Mouse (Mus musculus): ENCODE measurements around the gene Irgq. TPM values are rescaled to one million over a fixed set of nuclear protein-coding genes. Genes with fewer than 3 reads are reported as not detected.
A peak's percentile ranks its signal among the peaks of the same experiment; 100 is the strongest.

Irgq gene
- polyA plus RNA-seq, 1 experiment from 2014 or later: 6.0 TPM

DNA sequence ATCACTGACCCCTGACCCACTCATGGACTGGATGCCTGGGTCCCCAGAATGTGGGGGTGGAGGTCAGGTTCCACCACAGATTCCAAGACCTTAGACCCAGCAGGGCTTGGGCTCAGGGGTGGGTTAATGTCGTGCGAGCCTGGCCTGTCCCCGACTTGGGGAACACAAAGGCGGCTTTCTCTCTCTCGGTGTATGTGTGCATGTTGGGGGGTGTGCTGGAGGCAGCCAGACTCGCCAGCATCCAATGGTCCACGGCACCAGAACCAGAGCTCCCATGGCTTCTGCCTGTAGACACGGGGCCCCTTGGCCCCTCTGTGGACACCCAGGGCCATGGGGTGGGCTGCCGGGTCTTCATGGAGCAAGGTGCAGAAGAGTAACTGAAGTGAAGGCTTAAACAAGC is 45.0 kb upstream of the Irgq start:
- Histone ChIP-seq H3K9me3 (replicated peaks; ENCODE audit: low read length) (no peaks in the 10 kb centered on the region), H3K4me2 (ENCODE audit: low read length) (no peak overlapping the region), H3K9ac (ENCODE audit: low read depth, low read length) (no peak overlapping the region), H3K36me3 (ENCODE audit: insufficient read depth, low read length) (no peaks in the 10 kb centered on the region), H3K27ac (no peak overlapping the region), H3K27me3 (ENCODE audit: insufficient read depth, low read length) (no peaks in the 10 kb centered on the region), H3K4me1 (replicated peaks; ENCODE audit: insufficient read depth, low read length) (0 out of 2 replicates have a peak, but pooled peaks cover 4% of the 10 kb centered on the region), H3K4me3 (replicated peaks; ENCODE audit: low read depth, low read length) (no peak overlapping the region)
- DNase-seq (ENCODE audit: low spot score) (no peak), ATAC-seq (replicated peaks; ENCODE audit: low FRiP score, low read depth) (no peak)
- TF ChIP-seq CTCF (IDR thresholded peaks at IDR 0.05; ENCODE audit: low read depth): no peak
- WGBS: 81% methylated on average over 9 of the region's 9 CpGs

DNA sequence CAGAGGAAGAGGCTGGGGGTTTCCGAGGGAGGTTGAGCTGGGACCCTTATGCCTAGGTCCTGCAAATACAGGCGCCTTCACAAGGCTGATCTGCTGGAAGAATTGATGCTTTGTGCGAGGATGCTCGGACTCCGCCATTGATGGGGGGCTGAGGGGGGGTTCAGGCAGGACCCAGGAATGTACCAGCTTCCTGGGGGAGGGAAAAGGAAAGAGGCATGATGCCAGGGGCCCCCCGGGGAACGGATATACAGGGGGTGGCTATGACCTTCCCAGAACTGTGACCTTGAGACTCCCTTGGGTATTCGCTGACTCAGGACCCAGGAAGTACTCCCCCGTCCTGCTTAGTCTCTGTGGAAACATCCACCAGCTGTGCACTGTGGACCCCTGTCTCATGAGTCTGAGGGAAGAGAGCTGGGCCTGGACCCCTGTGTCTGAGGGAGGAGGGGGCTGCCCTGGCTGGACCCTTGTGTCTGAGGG is 43.8 kb upstream of the Irgq start:
- Histone ChIP-seq H3K36me3 (ENCODE audit: insufficient read depth, low read length) (no peaks in the 10 kb centered on the region), H3K4me3 (replicated peaks; ENCODE audit: low read depth, low read length) (no peak overlapping the region), H3K27ac (peak overlapping the region; percentile 16; the same call in 1 of the 2 replicates), H3K4me1 (replicated peaks; ENCODE audit: insufficient read depth, low read length) (no peaks in the 10 kb centered on the region), H3K27me3 (ENCODE audit: insufficient read depth, low read length) (no peaks in the 10 kb centered on the region), H3K4me2 (ENCODE audit: low read length) (no peak overlapping the region), H3K9ac (ENCODE audit: low read depth, low read length) (no peak overlapping the region), H3K9me3 (replicated peaks; ENCODE audit: low read length) (no peaks in the 10 kb centered on the region)
- no peak for TF ChIP-seq CTCF (IDR thresholded peaks at IDR 0.05; ENCODE audit: low read depth)
- ATAC-seq (replicated peaks; ENCODE audit: low FRiP score, low read depth) (no peak), DNase-seq (ENCODE audit: low spot score) (no peak)
- 28% methylated on average over 9 of the region's 9 CpGs for WGBS

DNA sequence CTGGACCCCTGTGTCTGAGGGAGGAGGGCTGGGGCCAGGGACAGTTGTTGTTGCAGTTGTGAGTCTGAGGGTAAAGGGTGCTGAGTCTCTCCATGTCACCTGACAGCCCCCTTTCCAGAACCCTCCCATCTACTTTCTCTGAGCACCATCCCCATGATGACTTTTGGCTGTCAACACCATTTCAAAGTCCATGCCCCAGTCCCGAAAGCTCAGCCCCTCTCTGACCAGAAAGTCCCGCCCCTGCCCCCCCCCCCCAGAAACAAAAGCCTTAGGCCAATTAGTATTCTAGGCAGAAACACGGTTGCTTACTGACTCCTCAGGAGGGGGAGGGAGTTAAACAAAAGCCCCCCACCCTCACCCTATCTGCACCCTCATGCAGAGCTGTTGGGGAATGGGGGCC is 43.1 kb upstream of the Irgq start:
- H3K27ac ChIP-seq: no peak overlapping the region
- H3K9ac ChIP-seq (ENCODE audit: low read depth, low read length): no peak overlapping the region
- ATAC-seq (replicated peaks; ENCODE audit: low FRiP score, low read depth) (no peak; the same call in 1 of the 2 replicates), DNase-seq (ENCODE audit: low spot score) (no peak)
- H3K9me3 ChIP-seq (replicated peaks; ENCODE audit: low read length): no peaks in the 10 kb centered on the region
- no peak overlapping the region for H3K4me2 ChIP-seq (ENCODE audit: low read length)
- WGBS: 43% methylated on average over 3 of the region's 3 CpGs
- no peaks in the 10 kb centered on the region for H3K4me1 ChIP-seq (replicated peaks; ENCODE audit: insufficient read depth, low read length)
- no peaks in the 10 kb centered on the region for H3K36me3 ChIP-seq (ENCODE audit: insufficient read depth, low read length)
- no peak overlapping the region for H3K4me3 ChIP-seq (replicated peaks; ENCODE audit: low read depth, low read length)
- no peak for TF ChIP-seq CTCF (IDR thresholded peaks at IDR 0.05; ENCODE audit: low read depth)
- H3K27me3 ChIP-seq (ENCODE audit: insufficient read depth, low read length): no peaks in the 10 kb centered on the region

DNA sequence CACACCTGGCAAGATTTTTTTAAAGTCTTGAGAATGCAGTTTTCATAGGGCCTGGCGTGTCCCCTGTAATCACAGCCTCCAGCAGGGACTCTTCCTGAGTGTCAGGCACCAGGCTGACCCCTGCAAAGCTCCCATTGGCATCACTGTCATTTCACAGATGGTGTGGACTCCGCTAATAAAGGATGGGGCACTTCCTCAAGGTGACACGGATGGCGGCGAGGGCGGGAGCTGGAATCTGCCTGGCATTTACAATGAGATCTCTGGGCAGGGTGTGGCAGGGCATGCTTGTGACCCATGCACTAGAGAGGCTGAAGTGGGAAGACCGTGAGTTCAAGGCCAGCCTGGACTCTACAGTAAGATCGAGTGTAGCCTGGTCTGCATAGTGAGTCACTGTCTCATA is 42.2 kb upstream of the Irgq start:
- WGBS: 85% methylated on average over 8 of the region's 8 CpGs
- TF ChIP-seq CTCF (IDR thresholded peaks at IDR 0.05; ENCODE audit: low read depth): no peak
- H3K9ac ChIP-seq (ENCODE audit: low read depth, low read length): no peak overlapping the region

DNA sequence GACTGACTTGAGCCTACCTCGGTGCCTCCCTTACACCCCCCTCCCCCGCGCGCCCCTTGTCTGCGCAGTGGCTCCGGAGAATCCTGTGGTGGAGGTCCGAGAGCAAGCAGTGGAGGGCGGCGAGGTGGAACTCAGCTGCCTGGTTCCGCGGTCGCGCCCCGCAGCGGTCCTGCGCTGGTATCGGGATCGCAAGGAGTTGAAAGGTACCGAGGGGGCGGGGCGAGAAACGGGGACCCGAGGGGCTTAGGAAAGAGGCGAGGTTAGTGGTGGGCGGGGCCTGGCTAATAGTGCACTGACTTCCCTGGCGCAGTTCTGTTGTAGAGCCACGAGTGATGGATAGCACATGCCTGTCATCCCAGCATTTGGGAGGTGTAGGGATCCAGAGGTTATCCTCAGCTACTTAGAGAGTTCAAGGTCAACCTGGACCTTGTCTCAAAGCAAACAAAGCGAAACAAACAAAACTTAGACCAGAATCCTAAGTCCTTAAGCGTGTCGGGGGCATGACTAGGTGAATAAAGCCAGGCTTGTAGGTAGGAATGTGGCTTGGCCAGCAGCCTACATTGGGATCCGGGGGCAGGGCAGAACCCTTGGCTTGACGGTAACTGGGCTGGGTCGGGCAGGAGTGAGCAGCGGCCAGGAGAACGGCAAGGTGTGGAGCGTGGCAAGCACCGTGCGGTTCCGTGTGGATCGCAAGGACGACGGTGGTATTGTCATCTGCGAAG is 30.5 kb upstream of the Irgq start:
- peaks cover 8% of the 10 kb centered on the region; the same call in 1 of the 2 replicates for H3K4me1 ChIP-seq (replicated peaks; ENCODE audit: insufficient read depth, low read length)
- peak; percentile 70 for DNase-seq (ENCODE audit: low spot score)
- peak; percentile 70 for ATAC-seq (replicated peaks; ENCODE audit: low FRiP score, low read depth)
- TF ChIP-seq CTCF (IDR thresholded peaks at IDR 0.05; ENCODE audit: low read depth): peak; percentile 10; the same call in 1 of the 2 replicates
- 0 out of 2 replicates have a peak, but pooled peaks cover 11% of the 10 kb centered on the region for H3K27me3 ChIP-seq (ENCODE audit: insufficient read depth, low read length)
- H3K9me3 ChIP-seq (replicated peaks; ENCODE audit: low read length): no peaks in the 10 kb centered on the region
- H3K4me3 ChIP-seq (replicated peaks; ENCODE audit: low read depth, low read length): peak overlapping the region; percentile 26; the same call in 1 of the 2 replicates
- no peaks in the 10 kb centered on the region for H3K36me3 ChIP-seq (ENCODE audit: insufficient read depth, low read length)
- 9% methylated on average over 43 of the region's 43 CpGs for WGBS
- peak overlapping the region; percentile 59 for H3K4me2 ChIP-seq (ENCODE audit: low read length)
- no peak overlapping the region for H3K27ac ChIP-seq
- H3K9ac ChIP-seq (ENCODE audit: low read depth, low read length): 0 out of 2 replicates have a peak overlapping the region, but pooled peaks have one; percentile 2

More for the DNA sequence above, 42.2 kb upstream of the Irgq start:
- no peak overlapping the region for H3K4me2 ChIP-seq (ENCODE audit: low read length)
- DNase-seq (ENCODE audit: low spot score): no peak
- H3K9me3 ChIP-seq (replicated peaks; ENCODE audit: low read length): no peaks in the 10 kb centered on the region
- no peak overlapping the region for H3K27ac ChIP-seq
- no peaks in the 10 kb centered on the region for H3K27me3 ChIP-seq (ENCODE audit: insufficient read depth, low read length)
- H3K4me1 ChIP-seq (replicated peaks; ENCODE audit: insufficient read depth, low read length): no peaks in the 10 kb centered on the region
- no peaks in the 10 kb centered on the region for H3K36me3 ChIP-seq (ENCODE audit: insufficient read depth, low read length)
- no peak overlapping the region for H3K4me3 ChIP-seq (replicated peaks; ENCODE audit: low read depth, low read length)
- ATAC-seq (replicated peaks; ENCODE audit: low FRiP score, low read depth): no peak

DNA sequence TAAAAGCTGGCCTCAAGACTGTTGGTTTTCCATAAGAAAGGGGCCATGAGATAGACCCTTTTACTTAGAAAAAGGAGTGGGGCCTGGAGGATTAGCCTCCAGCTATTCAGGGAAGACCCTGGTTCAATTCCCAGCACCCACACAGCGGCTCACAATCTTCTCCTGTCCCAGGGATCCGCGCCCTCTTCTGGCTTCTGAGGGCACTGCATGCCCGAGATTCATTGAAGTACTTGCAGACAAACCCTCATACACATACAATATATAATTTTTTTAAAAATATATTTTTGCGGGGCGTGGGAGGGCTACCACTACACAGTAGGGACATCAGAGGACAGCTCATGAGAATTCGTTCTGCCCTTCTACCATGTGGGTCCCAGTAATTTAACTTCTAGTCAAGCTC is 29.6 kb upstream of the Irgq start:
- H3K27me3 ChIP-seq (ENCODE audit: insufficient read depth, low read length): 0 out of 2 replicates have a peak, but pooled peaks cover 11% of the 10 kb centered on the region

More for the DNA sequence above, 29.6 kb upstream of the Irgq start:
- ATAC-seq (replicated peaks; ENCODE audit: low FRiP score, low read depth): no peak
- no peak for DNase-seq (ENCODE audit: low spot score)
- WGBS: 49% methylated on average over 7 of the region's 7 CpGs
- Histone ChIP-seq H3K9me3 (replicated peaks; ENCODE audit: low read length) (no peaks in the 10 kb centered on the region), H3K4me2 (ENCODE audit: low read length) (no peak overlapping the region), H3K27ac (no peak overlapping the region), H3K36me3 (ENCODE audit: insufficient read depth, low read length) (no peaks in the 10 kb centered on the region), H3K9ac (ENCODE audit: low read depth, low read length) (no peak overlapping the region), H3K4me1 (replicated peaks; ENCODE audit: insufficient read depth, low read length) (peaks cover 8% of the 10 kb centered on the region; the same call in 1 of the 2 replicates), H3K4me3 (replicated peaks; ENCODE audit: low read depth, low read length) (no peak overlapping the region)
- TF ChIP-seq CTCF (IDR thresholded peaks at IDR 0.05; ENCODE audit: low read depth): peak; percentile 49
